Mouse (Mus musculus): ENCODE data around the gene Kcnk10.

The Kcnk10 gene

GRCm38 (mm10) chr12:98519866-98520567, 58.1 kb downstream of the Kcnk10 start:
- DNase-seq (ENCODE audit: low spot score): no peak

- no peak for DNase-seq (ENCODE audit: low spot score)
Measured at GRCm38 (mm10) chr12:98505601-98506000, 72.5 kb downstream of the Kcnk10 start.

GRCm38 (mm10) chr12:98501528-98502280, 76.4 kb downstream of the Kcnk10 start:
- DNase-seq (ENCODE audit: low spot score): no peak

GRCm38 (mm10) chr12:98501045-98501444, 77.1 kb downstream of the Kcnk10 start:
- no peak for DNase-seq (ENCODE audit: low spot score)

GRCm38 (mm10) chr12:98481460-98481859, 96.7 kb downstream of the Kcnk10 start:
- no peak for DNase-seq (ENCODE audit: low spot score)

GRCm38 (mm10) chr12:98481048-98481447, 97.1 kb downstream of the Kcnk10 start:
- no peak for DNase-seq (ENCODE audit: low spot score)

- no peak for DNase-seq (ENCODE audit: low spot score)
Measured at GRCm38 (mm10) chr12:98477673-98478461, 100.2 kb downstream of the Kcnk10 start.

- DNase-seq (ENCODE audit: low spot score): no peak
Measured at GRCm38 (mm10) chr12:98471232-98471631, 106.9 kb downstream of the Kcnk10 start.

- no peak for DNase-seq (ENCODE audit: low spot score)
Measured at GRCm38 (mm10) chr12:98470097-98470496, 108.0 kb downstream of the Kcnk10 start.

GRCm38 (mm10) chr12:98467793-98468192, 110.3 kb downstream of the Kcnk10 start:
- DNase-seq (ENCODE audit: low spot score): no peak

GRCm38 (mm10) chr12:98459889-98460288, 118.2 kb downstream of the Kcnk10 start:
- no peak for DNase-seq (ENCODE audit: low spot score)

GRCm38 (mm10) chr12:98458944-98459343, 119.2 kb downstream of the Kcnk10 start:
- no peak for DNase-seq (ENCODE audit: low spot score)

GRCm38 (mm10) chr12:98458516-98458915, 119.6 kb downstream of the Kcnk10 start:
- DNase-seq (ENCODE audit: low spot score): no peak

GRCm38 (mm10) chr12:98453161-98453560, 124.9 kb downstream of the Kcnk10 start:
- no peak for DNase-seq (ENCODE audit: low spot score)

GRCm38 (mm10) chr12:98452646-98453045, 125.5 kb downstream of the Kcnk10 start:
- DNase-seq (ENCODE audit: low spot score): no peak

GRCm38 (mm10) chr12:98445637-98446036, 132.5 kb downstream of the Kcnk10 start:
- DNase-seq (ENCODE audit: low spot score): no peak

GRCm38 (mm10) chr12:98444860-98445259, 133.2 kb downstream of the Kcnk10 start:
- DNase-seq (ENCODE audit: low spot score): no peak

GRCm38 (mm10) chr12:98443754-98444153, 134.4 kb downstream of the Kcnk10 start:
- no peak for DNase-seq (ENCODE audit: low spot score)

- DNase-seq (ENCODE audit: low spot score): no peak
Measured at GRCm38 (mm10) chr12:98438080-98438479, 140.0 kb downstream of the Kcnk10 start.

GRCm38 (mm10) chr12:98430683-98431082, 147.4 kb downstream of the Kcnk10 start:
- DNase-seq (ENCODE audit: low spot score): no peak

GRCm38 (mm10) chr12:98421340-98421739, 156.8 kb downstream of the Kcnk10 start:
- DNase-seq (ENCODE audit: low spot score): no peak

GRCm38 (mm10) chr12:98419849-98420248, 158.3 kb downstream of the Kcnk10 start:
- DNase-seq (ENCODE audit: low spot score): no peak

- no peak for DNase-seq (ENCODE audit: low spot score)
Measured at GRCm38 (mm10) chr12:98409580-98409979, 168.5 kb downstream of the Kcnk10 start.

Data from urinary bladder, postnatal 10 days (tissue).